Mouse (Mus musculus): Measurements from ENCODE around the gene Nin.

DNA sequence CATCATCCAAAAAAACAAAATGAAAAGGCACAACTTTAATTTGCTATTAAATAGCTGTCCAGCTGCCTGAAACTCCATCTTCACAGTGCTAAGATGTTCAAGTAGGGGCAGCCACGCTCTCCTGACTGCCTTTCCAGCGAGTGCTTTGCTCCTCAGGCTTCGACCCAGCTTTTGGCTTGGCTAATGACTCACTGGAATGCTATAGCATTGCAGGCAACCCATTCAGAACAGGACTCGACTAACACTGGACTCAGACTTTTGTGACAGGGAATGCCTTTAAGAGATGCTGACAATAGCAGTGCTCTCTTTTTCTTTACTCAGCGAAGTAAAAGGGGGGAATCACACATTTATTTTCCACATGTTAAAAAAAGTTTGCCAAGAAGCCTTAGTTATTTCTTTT lies 101.8 kb downstream of the Nin start:
- no peak for TF ChIP-seq USF1 (IDR thresholded peaks at IDR 0.05; ENCODE audit: low read depth, low read length)
- TF ChIP-seq MAX (IDR thresholded peaks at IDR 0.05; ENCODE audit: low read length): no peak
- no peak for TF ChIP-seq EP300 (IDR thresholded peaks at IDR 0.05; ENCODE audit: low read length)
- TF ChIP-seq POLR2A (IDR thresholded peaks at IDR 0.05; ENCODE audit: low read depth, low read length): no peak
- no peak for TF ChIP-seq JUN (IDR thresholded peaks at IDR 0.05; ENCODE audit: insufficient read depth, low read depth, low read length)

Measured in CH12.LX (cell line).